Mouse (Mus musculus) midbrain, embryonic 11.5 days (tissue): ENCODE results near the gene Slx4. TPM values are rescaled to one million over a fixed set of nuclear protein-coding genes. Genes with fewer than 3 reads are reported as not detected.

ENCODE experiments used
- ATAC-seq: fragments of 200-750 bp; cut with Nextera tagmentation; 2 replicates; pipeline ENCODE4 v1.8.0; 2017; ENCODE audit warnings: moderate TSS enrichment, moderate library complexity; ENCODE audit not compliant: low FRiP score
- DNase-seq: peaks from one replicate; pipeline ENCODE4 v3.0.0; 2015; ENCODE audit warnings: low spot score; ENCODE audit errors: missing footprints
- H3K27ac ChIP-seq: fragments of 300-500 bp; sonication (generic); 2 replicates; pipeline ENCODE4 v1.5.1; 2014; ENCODE audit warnings: low read depth, low read length
- H3K27me3 ChIP-seq: fragments of 300-500 bp; sonication (generic); 2 replicates; pipeline ENCODE4 v1.6.1; 2014; ENCODE audit warnings: mild to moderate bottlenecking, low read length, moderate library complexity, mixed read lengths; ENCODE audit not compliant: control insufficient read depth, insufficient read depth
- H3K36me3 ChIP-seq: fragments of 300-500 bp; sonication (generic); 2 replicates; pipeline ENCODE4 v1.6.1; 2014; ENCODE audit warnings: mild to moderate bottlenecking, low read length, moderate library complexity, mixed read lengths; ENCODE audit not compliant: control insufficient read depth, insufficient read depth
- H3K4me1 ChIP-seq: fragments of 300-500 bp; sonication (generic); 2 replicates; pipeline ENCODE4 v1.6.1; 2014; ENCODE audit warnings: low read length; ENCODE audit not compliant: control insufficient read depth, insufficient read depth
- H3K4me2 ChIP-seq: fragments of 300-500 bp; sonication (generic); 2 replicates; pipeline ENCODE4 v1.6.1; 2014; ENCODE audit warnings: mild to moderate bottlenecking, moderate library complexity
- H3K4me3 ChIP-seq: fragments of 300-500 bp; sonication (generic); 2 replicates; pipeline ENCODE4 v1.5.1; 2014; ENCODE audit warnings: low read depth, low read length
- H3K9ac ChIP-seq: fragments of 300-500 bp; sonication (generic); 2 replicates; pipeline ENCODE4 v1.6.1; 2014; ENCODE audit warnings: low read length
- H3K9me3 ChIP-seq: fragments of 300-500 bp; sonication (generic); 2 replicates; pipeline ENCODE4 v1.6.1; 2016; ENCODE audit warnings: low read length; ENCODE audit not compliant: control insufficient read depth
- WGBS: fragments of 180-500 bp; shearing (Covaris S2); extraction: QIAGEN DNeasy Blood & Tissue Kit; methylation state at CpG from one replicate; pipeline ENCODE4 v1.1.7; 2014; 5-methylcytosine and 5-hydroxymethylcytosine counted together
- polyA plus RNA-seq: library from polyadenylated mRNA; unstranded; fragments of >200 nt; fragmentation: Nextera tagmentation; extraction: Ambion mirVana; gene quantifications from 2 replicates; pipeline ENCODE4 v1.2.1, GENCODE M21; 2014

Gene Slx4
- polyA plus RNA-seq, 1 experiment from 2014 or later: 25.1 TPM

DNA sequence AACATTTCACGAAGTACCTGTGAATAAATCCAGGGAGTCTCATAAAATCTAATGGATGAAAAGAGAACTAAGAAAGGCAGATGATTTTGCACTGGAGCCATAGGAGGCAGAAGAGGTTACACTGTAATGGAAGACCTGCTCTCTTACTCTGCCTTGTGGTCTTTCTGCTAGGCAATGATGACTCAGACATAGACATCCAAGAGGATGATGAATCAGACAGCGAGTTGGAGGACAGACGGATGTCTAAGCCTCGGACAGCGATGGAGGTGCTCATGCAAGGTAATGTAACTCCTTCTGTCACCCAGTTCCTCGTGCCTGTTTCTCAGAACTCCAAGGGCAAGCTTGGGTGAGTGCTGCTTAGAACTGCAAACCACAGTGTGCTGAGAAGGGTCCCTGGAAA, 70.0 kb downstream of the Slx4 start:
- DNase-seq: no peak
- no peak overlapping the region for H3K4me2 ChIP-seq
- no peak overlapping the region for H3K4me3 ChIP-seq
- H3K27ac ChIP-seq: no peak overlapping the region
- H3K27me3 ChIP-seq: no peaks in the 10 kb centered on the region
- no peaks in the 10 kb centered on the region for H3K9me3 ChIP-seq
- no peak overlapping the region for H3K9ac ChIP-seq
- ATAC-seq: no peak
- H3K36me3 ChIP-seq: peaks cover 10% of the 10 kb centered on the region
- 95% methylated on average over 6 of the region's 6 CpGs for WGBS
- no peaks in the 10 kb centered on the region for H3K4me1 ChIP-seq

- H3K4me1 ChIP-seq: no peaks in the 10 kb centered on the region
- no peak for ATAC-seq
- H3K36me3 ChIP-seq: peaks cover 7% of the 10 kb centered on the region
- no peak for DNase-seq
- no peak overlapping the region for H3K9ac ChIP-seq
- no peak overlapping the region for H3K4me2 ChIP-seq
- H3K4me3 ChIP-seq: no peak overlapping the region
- H3K9me3 ChIP-seq: no peaks in the 10 kb centered on the region
- H3K27ac ChIP-seq: no peak overlapping the region
- WGBS: 78% methylated on average over 7 of the region's 7 CpGs
- H3K27me3 ChIP-seq: no peaks in the 10 kb centered on the region
Observed at GRCm38 (mm10) chr16:3929151-3929550, 74.4 kb downstream of the Slx4 start.

Other genes starting within 250 kb of the Slx4 start
- not detected in 2 replicates for gene Olfr15, start 172.9 kb downstream of the Slx4 start, polyA plus RNA-seq
- 1.3 and 1.6 TPM in 2 replicates for gene Zfp174, start 156.5 kb downstream of the Slx4 start, polyA plus RNA-seq
- gene Naa60, start 131.4 kb downstream of the Slx4 start, polyA plus RNA-seq: 62.6 and 64.0 TPM in 2 replicates
- gene Zfp597, start 119.2 kb downstream of the Slx4 start, polyA plus RNA-seq: 9.3 and 9.5 TPM in 2 replicates
- gene Gm20695, start 119.1 kb downstream of the Slx4 start, polyA plus RNA-seq: 2.1 and 4.4 TPM in 2 replicates
- 4.4 and 4.8 TPM in 2 replicates for gene 1700037C18Rik, start 95.1 kb downstream of the Slx4 start, polyA plus RNA-seq
- gene Cluap1, start 95.0 kb downstream of the Slx4 start, polyA plus RNA-seq: 24.8 and 25.3 TPM in 2 replicates
- gene Nlrc3, start 27.1 kb downstream of the Slx4 start, polyA plus RNA-seq: 0.72 and 0.97 TPM in 2 replicates
- gene Dnase1, start 33.2 kb upstream of the Slx4 start, polyA plus RNA-seq: 4.6 and 5.8 TPM in 2 replicates
- 74.5 and 77.0 TPM in 2 replicates for gene Trap1, start 74.1 kb upstream of the Slx4 start, polyA plus RNA-seq
- 30.8 and 32.7 TPM in 2 replicates for gene Crebbp, start 210.2 kb upstream of the Slx4 start, polyA plus RNA-seq